Mouse (Mus musculus): ENCODE results near the gene Zmym4.

DNA sequence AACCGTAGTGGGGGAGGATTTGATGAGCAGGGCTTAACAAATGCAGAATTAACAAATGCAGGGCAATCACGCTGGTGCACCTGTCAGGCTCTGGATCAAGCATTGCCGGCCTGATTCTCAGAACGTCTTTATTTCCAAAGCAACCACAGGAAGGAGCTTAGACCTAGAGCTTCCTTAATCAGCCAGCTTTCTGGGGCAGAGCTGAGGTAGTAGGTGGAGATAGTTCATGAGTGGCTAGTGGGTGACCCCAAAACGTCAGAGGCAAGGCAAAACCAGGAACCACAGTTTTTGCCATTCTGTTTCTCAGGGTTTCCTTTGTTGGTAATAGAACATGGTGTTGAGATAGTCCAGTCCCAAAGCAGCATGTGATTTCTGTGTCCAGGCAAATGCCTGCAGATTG is 153.1 kb downstream of the Zmym4 start:
- TF ChIP-seq CTCF (conservative IDR thresholded peaks at IDR 0.05; ENCODE audit: low read length): no peak
- TF ChIP-seq NANOG (IDR thresholded peaks at IDR 0.05; ENCODE audit: borderline replicate concordance, low read length): no peak

All from E14TG2a.4 (cell line).